Mouse (Mus musculus) embryonic facial prominence, embryonic 10.5 days (tissue): ENCODE data around the gene Mocs3. TPM values are rescaled to one million over a fixed set of nuclear protein-coding genes. Genes with fewer than 3 reads are reported as not detected.

Source experiments
- DNase-seq: peaks from one replicate; pipeline ENCODE4 v3.0.0-alpha.2; 2017; ENCODE audit warnings: low spot score
- H3K27ac ChIP-seq: fragments of 300-500 bp; sonication (generic); replicated peaks from 2 replicates; pipeline ENCODE4 v1.5.1; 2016; ENCODE audit warnings: mild to moderate bottlenecking
- H3K27me3 ChIP-seq: fragments of 300-500 bp; sonication (generic); replicated peaks from 2 replicates; pipeline ENCODE4 v1.6.1; 2016; ENCODE audit warnings: low read depth, mild to moderate bottlenecking; ENCODE audit not compliant: poor library complexity, severe bottlenecking
- H3K36me3 ChIP-seq: fragments of 300-500 bp; sonication (generic); replicated peaks from 2 replicates; pipeline ENCODE4 v1.6.1; 2016; ENCODE audit warnings: mild to moderate bottlenecking, moderate library complexity
- H3K4me1 ChIP-seq: fragments of 300-500 bp; sonication (generic); 2 replicates; pipeline ENCODE4 v1.6.1; 2016
- H3K4me3 ChIP-seq: fragments of 300-500 bp; sonication (generic); 2 replicates; pipeline ENCODE4 v1.5.1; 2016; ENCODE audit warnings: mild to moderate bottlenecking, moderate library complexity
- H3K9me3 ChIP-seq: fragments of 300-500 bp; sonication (generic); 2 replicates; pipeline ENCODE4 v1.6.1; 2016; ENCODE audit warnings: mild to moderate bottlenecking
- WGBS: fragments of 180-500 bp; shearing (Covaris S2); methylation state at CpG from one replicate; pipeline ENCODE4 v1.1.7; 2016; 5-methylcytosine and 5-hydroxymethylcytosine counted together
- polyA plus RNA-seq: library from polyadenylated mRNA; unstranded; fragments of >200 nt; fragmentation: Nextera tagmentation; extraction: Ambion mirVana; gene quantifications from 2 replicates; pipeline ENCODE4 v1.2.1, GENCODE M21; 2016

The Mocs3 gene
- polyA plus RNA-seq, 1 experiment from 2014 or later: 6.4 TPM

DNA sequence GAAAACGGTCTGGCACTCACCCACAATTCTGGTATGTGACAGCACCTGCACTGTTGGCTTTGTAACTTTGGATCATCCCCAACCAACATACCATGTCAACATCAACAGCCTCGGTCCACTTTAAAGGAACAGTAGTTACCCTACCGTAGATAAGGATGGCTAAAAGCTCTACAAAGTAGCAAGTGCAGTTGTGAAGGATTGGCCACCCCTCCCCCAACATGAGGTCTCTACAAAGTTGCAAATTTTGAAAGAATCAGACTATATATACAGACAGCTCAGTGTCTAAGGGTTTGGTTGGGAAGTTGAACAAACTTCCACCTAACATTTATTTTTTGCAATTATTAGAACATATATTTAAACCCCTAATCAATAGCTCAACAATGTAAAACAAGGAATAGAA lies 22.5 kb upstream of the Mocs3 start:
- peak overlapping the region; percentile 99; the same call in 1 of the 2 replicates for H3K4me3 ChIP-seq
- H3K27ac ChIP-seq: peak overlapping the region; percentile 100
- no peak for DNase-seq
- no peaks in the 10 kb centered on the region for H3K9me3 ChIP-seq
- H3K36me3 ChIP-seq: peaks cover 76% of the 10 kb centered on the region
- peaks cover 23% of the 10 kb centered on the region for H3K4me1 ChIP-seq
- 89% methylated on average over 3 of the region's 3 CpGs for WGBS
- H3K27me3 ChIP-seq: no peaks in the 10 kb centered on the region

DNA sequence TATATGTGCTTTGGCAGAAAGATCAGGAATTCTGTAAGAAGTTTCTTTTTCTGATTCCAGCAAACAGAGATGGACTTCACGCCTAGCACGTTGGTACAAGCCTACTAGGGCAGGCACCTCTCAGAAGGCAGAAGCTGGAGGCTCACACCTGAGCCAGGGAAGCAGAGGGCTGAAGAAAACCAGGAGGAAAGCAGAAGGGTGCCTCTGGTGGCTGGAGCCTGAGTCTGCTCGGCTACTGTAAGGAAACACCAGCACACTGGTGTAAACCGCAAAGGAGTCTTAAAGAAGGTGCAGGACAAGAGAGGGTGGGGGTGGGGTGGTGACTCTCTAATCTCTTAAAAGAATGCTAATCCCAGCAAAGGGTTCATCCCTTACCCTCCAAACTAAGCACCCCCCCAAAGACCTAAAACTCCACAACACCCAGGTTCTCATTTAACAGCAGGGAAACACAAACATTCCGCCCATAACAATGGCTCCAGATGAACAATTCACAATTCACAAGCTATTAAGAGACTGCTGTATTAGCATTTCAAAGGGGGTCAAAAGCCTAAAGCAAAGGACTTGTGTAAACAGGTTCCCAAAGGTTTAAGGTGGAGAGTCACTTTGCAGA lies 16.5 kb upstream of the Mocs3 start:
- DNase-seq: no peak
- no peaks in the 10 kb centered on the region for H3K27me3 ChIP-seq
- 49% methylated on average over 5 of the region's 5 CpGs for WGBS
- no peak overlapping the region for H3K27ac ChIP-seq
- H3K4me1 ChIP-seq: no peaks in the 10 kb centered on the region
- peaks cover 99% of the 10 kb centered on the region for H3K36me3 ChIP-seq
- H3K9me3 ChIP-seq: no peaks in the 10 kb centered on the region
- H3K4me3 ChIP-seq: no peak overlapping the region

DNA sequence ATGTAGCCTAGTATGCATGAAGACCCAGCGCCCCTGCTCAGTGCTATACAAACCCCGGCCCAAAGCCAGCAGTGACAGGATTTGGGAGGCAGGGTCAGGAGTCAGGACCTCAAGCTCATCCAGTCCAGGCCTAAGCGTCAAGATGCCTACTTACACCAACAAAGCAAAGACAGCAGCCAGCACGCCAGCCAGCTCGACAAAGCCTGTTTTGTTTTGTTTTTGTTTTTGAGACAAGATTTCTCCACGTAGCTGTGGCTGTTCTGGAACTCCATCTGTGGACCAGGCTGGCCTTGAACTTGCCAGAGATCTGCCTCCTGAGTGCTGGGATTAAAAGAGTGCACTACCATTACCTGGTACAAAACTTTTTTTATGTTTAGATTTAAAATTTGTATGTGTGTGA lies 7.1 kb upstream of the Mocs3 start:
- 87% methylated on average over 6 of the region's 6 CpGs for WGBS
- H3K4me1 ChIP-seq: peaks cover 4% of the 10 kb centered on the region
- DNase-seq: no peak

DNA sequence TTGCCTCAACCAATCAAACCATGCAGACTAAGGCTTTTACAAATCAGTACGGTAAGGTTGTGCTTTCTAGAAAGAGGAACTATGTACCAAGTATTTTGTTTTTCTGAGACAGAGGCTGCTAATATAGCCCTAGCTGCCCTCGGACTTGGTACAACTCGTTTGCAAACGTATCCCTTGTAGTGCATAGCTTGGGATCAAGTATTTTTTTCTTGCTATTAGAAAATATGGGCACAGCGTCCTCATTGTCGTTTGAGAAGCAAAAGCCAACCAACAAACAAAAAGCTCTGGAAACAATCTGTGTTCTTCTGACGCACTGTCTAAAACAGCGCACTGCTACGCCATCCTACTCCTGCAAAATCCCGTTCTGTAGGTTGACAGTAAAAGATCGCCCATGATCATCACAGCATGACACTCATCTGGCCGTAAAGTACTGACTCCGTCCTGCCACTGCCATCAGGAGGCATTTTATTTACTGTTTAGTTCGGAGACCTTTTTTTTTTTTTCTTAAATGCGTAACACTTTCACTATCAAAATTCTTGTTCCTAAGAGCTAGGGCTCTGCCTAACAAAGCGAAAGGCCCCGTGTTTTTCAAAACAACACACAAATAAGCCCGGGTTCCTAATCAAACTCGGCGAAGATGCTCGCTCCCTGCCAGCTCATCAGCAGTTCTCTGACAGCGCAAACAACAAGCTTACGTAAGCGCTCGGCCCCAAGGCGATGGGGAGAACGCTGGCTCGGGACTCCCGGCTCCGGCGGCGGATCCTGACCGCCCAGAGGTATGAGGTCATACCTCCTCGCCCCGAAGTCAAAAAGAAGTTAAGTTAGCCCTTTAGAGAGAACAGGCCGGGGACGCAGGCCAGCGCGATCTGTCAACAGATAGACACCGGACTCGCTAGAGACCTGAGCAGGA lies 1.1 kb upstream of the Mocs3 start:
- DNase-seq: no peak
- 21% methylated on average over 41 of the region's 41 CpGs for WGBS
- Histone ChIP-seq H3K27ac (peak overlapping the region; percentile 95), H3K36me3 (peaks cover 55% of the 10 kb centered on the region), H3K4me1 (peaks cover 31% of the 10 kb centered on the region), H3K9me3 (no peaks in the 10 kb centered on the region), H3K4me3 (peak overlapping the region; percentile 98), H3K27me3 (no peaks in the 10 kb centered on the region)

More for the DNA sequence above, 7.1 kb upstream of the Mocs3 start:
- Histone ChIP-seq H3K36me3 (peaks cover 82% of the 10 kb centered on the region), H3K27ac (no peak overlapping the region), H3K4me3 (no peak overlapping the region), H3K27me3 (no peaks in the 10 kb centered on the region), H3K9me3 (no peaks in the 10 kb centered on the region)

DNA sequence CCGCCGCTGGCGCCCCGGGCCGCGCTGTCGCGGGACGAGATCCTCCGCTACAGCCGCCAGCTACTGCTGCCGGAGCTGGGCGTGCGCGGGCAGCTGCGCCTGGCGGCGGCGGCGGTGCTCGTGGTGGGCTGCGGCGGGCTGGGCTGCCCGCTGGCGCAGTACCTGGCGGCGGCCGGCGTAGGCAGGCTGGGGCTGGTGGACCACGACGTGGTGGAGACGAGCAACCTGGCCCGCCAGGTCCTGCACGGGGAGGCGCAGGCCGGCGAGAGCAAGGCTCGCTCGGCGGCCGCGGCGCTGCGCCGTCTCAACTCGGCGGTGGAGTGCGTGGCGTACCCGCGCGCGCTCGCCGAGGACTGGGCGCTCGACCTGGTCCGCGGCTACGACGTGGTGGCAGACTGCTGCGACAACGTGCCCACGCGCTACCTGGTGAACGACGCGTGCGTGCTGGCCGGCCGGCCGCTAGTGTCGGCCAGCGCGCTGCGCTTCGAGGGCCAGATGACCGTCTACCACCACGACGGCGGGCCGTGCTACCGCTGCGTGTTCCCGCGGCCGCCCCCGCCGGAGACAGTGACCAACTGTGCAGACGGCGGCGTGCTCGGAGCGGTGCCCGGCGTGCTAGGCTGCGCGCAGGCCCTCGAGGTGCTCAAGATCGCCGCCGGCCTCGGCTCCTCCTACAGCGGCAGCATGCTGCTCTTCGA lies 500 bp downstream of the Mocs3 start:
- Histone ChIP-seq H3K4me3 (peak overlapping the region; percentile 98), H3K36me3 (peaks cover 48% of the 10 kb centered on the region), H3K4me1 (peaks cover 31% of the 10 kb centered on the region), H3K27me3 (no peaks in the 10 kb centered on the region), H3K27ac (peak overlapping the region; percentile 95), H3K9me3 (no peaks in the 10 kb centered on the region)
- 6% methylated on average over 105 of the region's 105 CpGs for WGBS
- peak; percentile 36 for DNase-seq

DNA sequence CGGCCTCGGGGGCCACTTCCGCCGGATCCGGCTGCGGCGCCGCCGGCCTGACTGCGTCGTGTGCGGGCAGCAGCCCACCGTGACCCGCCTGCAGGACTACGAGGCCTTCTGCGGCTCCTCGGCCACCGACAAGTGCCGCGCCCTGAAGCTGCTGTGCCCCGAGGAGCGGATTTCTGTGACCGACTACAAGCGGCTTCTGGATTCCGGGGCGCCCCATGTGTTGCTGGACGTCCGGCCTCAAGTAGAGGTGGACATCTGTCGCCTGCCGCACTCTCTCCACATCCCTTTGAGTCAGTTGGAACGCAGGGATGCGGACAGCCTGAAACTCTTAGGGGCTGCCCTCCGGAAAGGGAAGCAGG lies 1.0 kb downstream of the Mocs3 start:
- no peaks in the 10 kb centered on the region for H3K27me3 ChIP-seq
- H3K4me3 ChIP-seq: peak overlapping the region; percentile 98
- peaks cover 43% of the 10 kb centered on the region for H3K36me3 ChIP-seq
- peaks cover 31% of the 10 kb centered on the region for H3K4me1 ChIP-seq
- 64% methylated on average over 33 of the region's 33 CpGs for WGBS
- DNase-seq: no peak
- H3K9me3 ChIP-seq: no peaks in the 10 kb centered on the region
- H3K27ac ChIP-seq: peak overlapping the region; percentile 95; the same call in 1 of the 2 replicates

DNA sequence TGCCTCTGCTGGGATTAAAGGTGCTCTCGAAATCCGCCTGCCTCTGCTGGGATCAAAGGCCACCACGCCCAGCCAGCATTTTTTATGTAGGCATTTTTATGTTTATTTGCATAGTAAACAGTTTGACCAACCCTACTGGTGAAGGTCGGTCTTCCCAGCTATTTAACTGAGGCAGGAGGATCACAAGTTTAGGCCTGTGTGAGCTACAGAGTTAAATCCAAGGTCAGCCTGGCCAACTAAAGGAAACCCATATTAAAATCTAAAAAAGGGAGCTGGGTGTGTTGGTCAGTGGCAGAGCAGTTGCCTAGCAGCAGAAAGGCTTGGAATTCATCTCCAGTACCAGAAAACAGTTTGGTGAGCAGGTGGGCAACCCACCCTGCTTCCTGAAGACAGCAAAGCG lies 2.9 kb downstream of the Mocs3 start:
- 91% methylated on average over 5 of the region's 5 CpGs for WGBS

DNA sequence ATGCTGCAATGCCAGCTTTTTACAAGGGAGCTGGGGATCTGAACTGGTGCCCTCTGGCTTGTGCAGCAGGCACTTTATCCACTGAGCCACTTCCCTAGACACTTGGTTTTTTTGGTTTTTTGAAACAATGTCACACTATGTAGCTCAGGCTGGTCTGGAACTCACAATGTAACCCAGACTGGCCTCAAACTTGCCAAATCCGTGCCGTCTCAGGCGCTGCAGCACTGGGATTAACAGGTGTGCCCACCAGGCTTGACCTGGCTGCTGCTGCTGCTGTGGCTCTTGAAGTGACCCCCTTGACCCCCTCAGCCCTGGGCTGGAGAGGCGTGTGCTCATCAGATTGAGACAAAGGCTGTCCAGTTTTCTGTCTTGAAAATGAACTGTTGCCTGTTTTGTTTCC lies 7.9 kb downstream of the Mocs3 start:
- Histone ChIP-seq H3K27ac (no peak overlapping the region), H3K36me3 (peaks cover 19% of the 10 kb centered on the region), H3K27me3 (no peaks in the 10 kb centered on the region), H3K4me3 (no peak overlapping the region), H3K9me3 (peaks cover 7% of the 10 kb centered on the region; the same call in 1 of the 2 replicates), H3K4me1 (no peaks in the 10 kb centered on the region)
- WGBS: 87% methylated on average over 4 of the region's 4 CpGs
- no peak for DNase-seq

More for the DNA sequence above, 2.9 kb downstream of the Mocs3 start:
- peaks cover 27% of the 10 kb centered on the region for H3K4me1 ChIP-seq
- H3K9me3 ChIP-seq: peaks cover 4% of the 10 kb centered on the region; the same call in 1 of the 2 replicates
- no peak for DNase-seq
- no peak overlapping the region for H3K4me3 ChIP-seq
- no peaks in the 10 kb centered on the region for H3K27me3 ChIP-seq
- H3K27ac ChIP-seq: no peak overlapping the region
- H3K36me3 ChIP-seq: peaks cover 38% of the 10 kb centered on the region

DNA sequence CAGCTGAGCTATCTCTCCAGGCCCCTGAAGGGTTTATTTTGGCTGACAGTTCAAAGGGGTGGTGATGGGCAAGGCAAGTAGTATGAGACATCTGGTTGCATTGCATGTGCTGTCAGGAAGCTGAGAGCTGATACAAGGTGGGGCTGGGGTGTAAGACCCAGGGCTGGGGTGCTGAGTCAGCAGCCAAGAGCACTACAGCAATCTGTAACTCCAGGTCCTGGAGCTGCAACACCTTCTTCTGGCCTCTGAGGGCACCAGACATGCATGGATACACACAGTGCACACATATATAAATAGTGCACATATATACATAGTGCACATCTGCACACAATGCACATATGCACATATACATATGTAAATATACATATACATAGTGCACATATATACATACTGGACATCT lies 12.4 kb downstream of the Mocs3 start:
- H3K4me3 ChIP-seq: no peak overlapping the region
- peaks cover 5% of the 10 kb centered on the region; the same call in 1 of the 2 replicates for H3K4me1 ChIP-seq
- no peaks in the 10 kb centered on the region for H3K36me3 ChIP-seq
- H3K9me3 ChIP-seq: 0 out of 2 replicates have a peak, but pooled peaks cover 3% of the 10 kb centered on the region
- H3K27me3 ChIP-seq: 0 out of 2 replicates have a peak, but pooled peaks cover 4% of the 10 kb centered on the region
- no peak overlapping the region for H3K27ac ChIP-seq
- DNase-seq: no peak

DNA sequence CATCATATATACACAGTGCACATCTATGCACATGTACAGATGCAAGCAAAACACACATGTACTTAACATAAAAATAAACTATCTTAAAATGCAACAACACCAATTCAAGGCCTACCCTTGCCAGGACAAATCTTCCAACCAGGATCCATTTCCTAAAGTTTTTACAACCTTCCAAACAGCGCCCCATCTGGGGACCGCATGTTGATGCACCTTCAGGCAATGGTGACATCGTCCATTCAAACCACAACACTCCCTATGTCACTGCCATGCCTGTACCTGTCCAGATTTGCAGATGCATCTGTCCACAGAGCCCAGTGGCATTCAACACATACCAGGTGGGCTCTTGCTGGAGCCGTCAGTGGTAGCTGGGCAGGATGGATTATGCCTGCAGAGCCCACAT lies 12.9 kb downstream of the Mocs3 start:
- WGBS: 78% methylated on average over 4 of the region's 4 CpGs

DNA sequence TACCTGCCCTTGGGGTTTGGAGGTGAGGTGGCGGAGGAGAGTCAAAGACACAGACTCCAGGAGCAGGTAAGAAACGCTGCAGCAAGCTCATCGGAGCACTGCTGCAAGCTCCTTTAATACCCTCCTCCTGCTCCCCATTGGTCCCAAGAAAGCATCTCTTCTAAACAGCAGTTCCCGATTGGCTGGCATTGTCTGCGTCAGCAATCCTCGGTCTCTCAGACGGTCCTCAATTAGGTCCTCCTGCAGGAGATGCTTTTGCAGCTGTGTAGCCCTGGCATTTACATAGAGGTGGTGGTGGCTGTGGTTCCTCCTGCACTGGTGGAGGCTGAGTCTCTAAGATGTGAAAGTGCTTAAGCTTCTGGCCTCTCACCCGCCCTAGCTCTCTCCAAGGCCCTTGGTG lies 15.1 kb downstream of the Mocs3 start:
- H3K4me3 ChIP-seq: no peak overlapping the region
- H3K27me3 ChIP-seq: 0 out of 2 replicates have a peak, but pooled peaks cover 4% of the 10 kb centered on the region
- peaks cover 5% of the 10 kb centered on the region; the same call in 1 of the 2 replicates for H3K4me1 ChIP-seq
- H3K27ac ChIP-seq: no peak overlapping the region
- DNase-seq: no peak
- WGBS: 36% methylated on average over 8 of the region's 8 CpGs
- H3K36me3 ChIP-seq: no peaks in the 10 kb centered on the region
- no peaks in the 10 kb centered on the region for H3K9me3 ChIP-seq

More for the DNA sequence above, 12.9 kb downstream of the Mocs3 start:
- no peak for DNase-seq
- Histone ChIP-seq H3K4me3 (no peak overlapping the region), H3K27me3 (0 out of 2 replicates have a peak, but pooled peaks cover 4% of the 10 kb centered on the region), H3K27ac (no peak overlapping the region), H3K4me1 (peaks cover 5% of the 10 kb centered on the region; the same call in 1 of the 2 replicates), H3K9me3 (0 out of 2 replicates have a peak, but pooled peaks cover 3% of the 10 kb centered on the region), H3K36me3 (no peaks in the 10 kb centered on the region)

DNA sequence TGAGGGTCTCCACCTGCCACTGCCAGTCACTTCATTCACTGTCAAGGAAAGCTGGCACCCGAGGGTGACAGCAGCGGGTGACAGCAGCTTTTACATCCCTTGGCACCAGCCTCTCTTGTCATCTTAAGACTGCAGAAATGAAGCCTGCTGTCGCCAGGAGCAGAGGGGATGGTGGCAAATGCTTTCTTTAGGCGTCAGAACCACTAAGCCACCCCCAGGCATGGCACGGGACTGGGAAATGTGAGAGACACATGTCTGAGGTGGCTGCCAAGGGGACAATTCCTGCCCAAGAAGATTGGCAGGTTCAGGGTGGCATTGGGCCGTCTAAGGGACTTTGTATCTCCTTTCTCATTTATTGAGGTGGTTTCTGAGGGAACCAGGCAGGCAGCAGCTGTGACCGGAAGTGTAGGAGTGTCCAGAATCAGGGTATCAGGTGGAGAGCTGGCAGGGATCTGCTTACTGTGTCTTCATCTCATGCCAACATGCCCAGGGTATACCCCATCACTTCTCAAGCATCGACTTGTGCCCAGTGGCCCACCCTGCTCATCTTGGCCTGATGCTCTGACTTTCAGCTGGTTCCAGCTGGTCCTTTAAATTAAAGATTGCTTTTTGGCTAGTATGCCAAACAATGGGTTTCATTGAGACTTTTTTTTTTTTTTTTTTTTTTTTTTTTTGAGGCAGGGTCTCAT lies 17.9 kb downstream of the Mocs3 start:
- Histone ChIP-seq H3K4me3 (no peak overlapping the region), H3K27me3 (peaks cover 4% of the 10 kb centered on the region; the same call in 1 of the 2 replicates), H3K4me1 (peaks cover 9% of the 10 kb centered on the region), H3K36me3 (no peaks in the 10 kb centered on the region), H3K9me3 (no peaks in the 10 kb centered on the region), H3K27ac (no peak overlapping the region)
- WGBS: 77% methylated on average over 8 of the region's 8 CpGs
- no peak for DNase-seq
